Mouse (Mus musculus) midbrain, embryonic 12.5 days (tissue): ENCODE data around the gene Bcl6. TPM values are rescaled to one million over a fixed set of nuclear protein-coding genes. Genes with fewer than 3 reads are reported as not detected.
A peak's percentile ranks its signal among the peaks of the same experiment; 100 is the strongest.

ENCODE experiments used
- ATAC-seq: fragments of 200-750 bp; cut with Nextera tagmentation; 2 replicates; pipeline ENCODE4 v1.8.0; 2017; ENCODE audit warnings: low read depth, moderate TSS enrichment, moderate library complexity; ENCODE audit not compliant: low FRiP score
- H3K27ac ChIP-seq: fragments of 300-500 bp; sonication (generic); replicated peaks from 2 replicates; pipeline ENCODE4 v1.5.1; 2016; ENCODE audit warnings: mild to moderate bottlenecking
- H3K27me3 ChIP-seq: fragments of 300-500 bp; sonication (generic); 2 replicates; pipeline ENCODE4 v1.6.1; 2016; ENCODE audit warnings: mild to moderate bottlenecking
- H3K36me3 ChIP-seq: fragments of 300-500 bp; sonication (generic); 2 replicates; pipeline ENCODE4 v1.6.1; 2016
- H3K4me1 ChIP-seq: fragments of 300-500 bp; sonication (generic); 2 replicates; pipeline ENCODE4 v1.6.1; 2016
- H3K4me2 ChIP-seq: fragments of 300-500 bp; sonication (generic); replicated peaks from 2 replicates; pipeline ENCODE4 v1.6.1; 2016; ENCODE audit warnings: mild to moderate bottlenecking, moderate library complexity
- H3K4me3 ChIP-seq: fragments of 300-500 bp; sonication (generic); 2 replicates; pipeline ENCODE4 v1.5.1; 2016; ENCODE audit warnings: mild to moderate bottlenecking
- H3K9ac ChIP-seq: fragments of 300-500 bp; sonication (generic); replicated peaks from 2 replicates; pipeline ENCODE4 v1.6.1; 2016; ENCODE audit warnings: mild to moderate bottlenecking, moderate library complexity
- H3K9me3 ChIP-seq: fragments of 300-500 bp; sonication (generic); 2 replicates; pipeline ENCODE4 v1.6.1; 2016; ENCODE audit warnings: mild to moderate bottlenecking
- WGBS: fragments of 180-500 bp; shearing (Covaris S2); methylation state at CpG from one replicate; pipeline ENCODE4 v1.1.7; 2016; 5-methylcytosine and 5-hydroxymethylcytosine counted together
- polyA plus RNA-seq: library from polyadenylated mRNA; unstranded; fragments of >200 nt; fragmentation: Nextera tagmentation; extraction: Ambion mirVana; gene quantifications from 2 replicates; pipeline ENCODE4 v1.2.1, GENCODE M21; 2016

Gene Bcl6
- polyA plus RNA-seq, 1 experiment from 2014 or later: 0.15 TPM

- Histone ChIP-seq H3K4me2 (no peak overlapping the region), H3K27ac (no peak overlapping the region), H3K4me3 (no peak overlapping the region), H3K27me3 (no peaks in the 10 kb centered on the region), H3K36me3 (no peaks in the 10 kb centered on the region), H3K4me1 (no peaks in the 10 kb centered on the region), H3K9ac (no peak overlapping the region), H3K9me3 (no peaks in the 10 kb centered on the region)
- 50% methylated on average over 3 of the region's 3 CpGs for WGBS
- no peak for ATAC-seq
These were observed 23.4 kb upstream of the Bcl6 start for GRCm38 (mm10) chr16:24012066-24012465.

GRCm38 (mm10) chr16:24011306-24011705, 22.7 kb upstream of the Bcl6 start:
- WGBS: 83% methylated on average over 3 of the region's 3 CpGs
- no peak overlapping the region for H3K27ac ChIP-seq

GRCm38 (mm10) chr16:24009891-24010290, 21.2 kb upstream of the Bcl6 start:
- no peak for ATAC-seq
- Histone ChIP-seq H3K27me3 (no peaks in the 10 kb centered on the region), H3K9me3 (no peaks in the 10 kb centered on the region), H3K36me3 (no peaks in the 10 kb centered on the region), H3K4me1 (no peaks in the 10 kb centered on the region), H3K27ac (no peak overlapping the region), H3K9ac (no peak overlapping the region), H3K4me2 (no peak overlapping the region), H3K4me3 (no peak overlapping the region)
- 89% methylated on average over 2 of the region's 2 CpGs for WGBS

More at GRCm38 (mm10) chr16:24011306-24011705, 22.7 kb upstream of the Bcl6 start:
- ATAC-seq: no peak
- H3K4me2 ChIP-seq: no peak overlapping the region
- H3K9ac ChIP-seq: no peak overlapping the region
- no peak overlapping the region for H3K4me3 ChIP-seq
- no peaks in the 10 kb centered on the region for H3K27me3 ChIP-seq
- no peaks in the 10 kb centered on the region for H3K36me3 ChIP-seq
- no peaks in the 10 kb centered on the region for H3K4me1 ChIP-seq
- no peaks in the 10 kb centered on the region for H3K9me3 ChIP-seq

- no peaks in the 10 kb centered on the region for H3K36me3 ChIP-seq
- no peaks in the 10 kb centered on the region for H3K4me1 ChIP-seq
- H3K9ac ChIP-seq: no peak overlapping the region
- H3K4me2 ChIP-seq: no peak overlapping the region
- ATAC-seq: no peak
- H3K9me3 ChIP-seq: no peaks in the 10 kb centered on the region
- no peaks in the 10 kb centered on the region for H3K27me3 ChIP-seq
- H3K27ac ChIP-seq: no peak overlapping the region
- 90% methylated on average over 8 of the region's 8 CpGs for WGBS
- no peak overlapping the region for H3K4me3 ChIP-seq
These were observed 17.3 kb upstream of the Bcl6 start for GRCm38 (mm10) chr16:24005928-24006327.

- ATAC-seq: no peak
- no peaks in the 10 kb centered on the region for H3K27me3 ChIP-seq
- no peak overlapping the region for H3K27ac ChIP-seq
- H3K9me3 ChIP-seq: no peaks in the 10 kb centered on the region
- no peak overlapping the region for H3K9ac ChIP-seq
- H3K4me1 ChIP-seq: no peaks in the 10 kb centered on the region
- H3K4me3 ChIP-seq: no peak overlapping the region
- no peak overlapping the region for H3K4me2 ChIP-seq
- 85% methylated on average over 6 of the region's 6 CpGs for WGBS
- H3K36me3 ChIP-seq: no peaks in the 10 kb centered on the region
These were observed 9.3 kb upstream of the Bcl6 start for GRCm38 (mm10) chr16:23997912-23998311.

GRCm38 (mm10) chr16:23997228-23997627, 8.6 kb upstream of the Bcl6 start:
- Histone ChIP-seq H3K36me3 (no peaks in the 10 kb centered on the region), H3K4me1 (no peaks in the 10 kb centered on the region), H3K27me3 (no peaks in the 10 kb centered on the region), H3K4me2 (no peak overlapping the region), H3K9ac (no peak overlapping the region), H3K27ac (no peak overlapping the region), H3K4me3 (no peak overlapping the region), H3K9me3 (no peaks in the 10 kb centered on the region)
- ATAC-seq: no peak
- WGBS: 89% methylated on average over 3 of the region's 3 CpGs

GRCm38 (mm10) chr16:23996342-23996741, 7.7 kb upstream of the Bcl6 start:
- Histone ChIP-seq H3K9me3 (no peaks in the 10 kb centered on the region), H3K4me3 (no peak overlapping the region), H3K9ac (no peak overlapping the region), H3K27ac (no peak overlapping the region), H3K36me3 (no peaks in the 10 kb centered on the region), H3K4me2 (no peak overlapping the region), H3K4me1 (peaks cover 2% of the 10 kb centered on the region), H3K27me3 (no peaks in the 10 kb centered on the region)
- 89% methylated on average over 7 of the region's 7 CpGs for WGBS
- no peak for ATAC-seq

GRCm38 (mm10) chr16:23993351-23994321, 5.0 kb upstream of the Bcl6 start:
- no peaks in the 10 kb centered on the region; the same call in 1 of the 2 replicates for H3K27me3 ChIP-seq
- H3K27ac ChIP-seq: no peak overlapping the region
- ATAC-seq: no peak
- no peaks in the 10 kb centered on the region for H3K36me3 ChIP-seq
- H3K4me1 ChIP-seq: peaks cover 19% of the 10 kb centered on the region
- WGBS: 59% methylated on average over 17 of the region's 17 CpGs
- H3K9ac ChIP-seq: no peak overlapping the region
- H3K4me3 ChIP-seq: no peak overlapping the region
- no peak overlapping the region for H3K4me2 ChIP-seq
- no peaks in the 10 kb centered on the region for H3K9me3 ChIP-seq

- ATAC-seq: no peak
- H3K27me3 ChIP-seq: peaks cover 2% of the 10 kb centered on the region
- WGBS: 89% methylated on average over 14 of the region's 14 CpGs
These were observed 3.4 kb upstream of the Bcl6 start for GRCm38 (mm10) chr16:23991846-23992580.

GRCm38 (mm10) chr16:23991170-23991569, 2.5 kb upstream of the Bcl6 start:
- no peak for ATAC-seq
- Histone ChIP-seq H3K27ac (no peak overlapping the region), H3K4me1 (peaks cover 28% of the 10 kb centered on the region), H3K4me3 (no peak overlapping the region), H3K27me3 (peaks cover 10% of the 10 kb centered on the region), H3K36me3 (no peaks in the 10 kb centered on the region), H3K9ac (no peak overlapping the region), H3K9me3 (no peaks in the 10 kb centered on the region), H3K4me2 (no peak overlapping the region)
- 1% methylated on average over 4 of the region's 4 CpGs for WGBS

More at GRCm38 (mm10) chr16:23991846-23992580, 3.4 kb upstream of the Bcl6 start:
- H3K4me3 ChIP-seq: no peak overlapping the region
- H3K27ac ChIP-seq: no peak overlapping the region
- peaks cover 21% of the 10 kb centered on the region for H3K4me1 ChIP-seq
- H3K9me3 ChIP-seq: no peaks in the 10 kb centered on the region
- no peak overlapping the region for H3K4me2 ChIP-seq
- H3K9ac ChIP-seq: no peak overlapping the region
- no peaks in the 10 kb centered on the region for H3K36me3 ChIP-seq

GRCm38 (mm10) chr16:23990161-23990970, 1.7 kb upstream of the Bcl6 start:
- Histone ChIP-seq H3K27ac (no peak overlapping the region), H3K4me2 (peak overlapping the region; percentile 98), H3K4me1 (peaks cover 29% of the 10 kb centered on the region), H3K9ac (peak overlapping the region; percentile 77; the same call in 1 of the 2 replicates), H3K36me3 (no peaks in the 10 kb centered on the region), H3K27me3 (peaks cover 17% of the 10 kb centered on the region), H3K4me3 (peak overlapping the region; percentile 68), H3K9me3 (no peaks in the 10 kb centered on the region)
- 21% methylated on average over 11 of the region's 11 CpGs for WGBS
- ATAC-seq: no peak
